Mouse (Mus musculus): ENCODE results near the gene Hist1h2af. TPM values are rescaled to one million over a fixed set of nuclear protein-coding genes. Genes with fewer than 3 reads are reported as not detected.
"Not testable (repeated sequence)": the region's sequence is repeated elsewhere in the genome, so short reads cannot be mapped to it uniquely, and the experiment has no call there.

Hist1h2af gene
- total RNA-seq, 2 experiments from 2014 or later = 512 to 538 TPM

DNA sequence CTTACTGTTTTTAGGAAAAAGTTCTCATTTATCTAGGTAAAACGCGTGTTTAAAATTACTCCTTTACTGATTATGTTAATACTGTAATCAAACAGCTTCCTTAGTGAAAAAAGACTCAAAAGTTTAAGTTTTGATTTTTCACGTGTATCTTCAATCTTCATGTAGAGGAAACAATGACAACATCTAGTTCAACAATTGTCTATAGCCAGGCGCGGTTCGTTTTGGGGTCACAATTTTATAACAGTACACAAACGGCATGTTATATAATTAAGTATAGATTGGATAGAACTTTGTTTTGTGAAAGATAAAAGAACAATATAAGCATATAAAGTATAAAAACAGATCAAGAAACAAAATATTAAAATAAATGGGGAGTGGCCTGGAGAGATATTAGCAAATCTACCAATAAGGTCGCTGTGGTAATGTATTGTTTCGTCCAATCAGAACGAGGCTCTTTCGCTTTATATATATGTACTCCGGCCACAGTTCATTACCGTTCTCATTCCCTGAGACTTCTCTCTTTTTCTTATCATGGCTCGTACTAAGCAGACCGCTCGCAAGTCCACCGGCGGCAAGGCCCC, 41.7 kb downstream of the Hist1h2af start, which contains the start of gene Hist1h3d:
Hist1h3d (plus strand) TSS at position 493 of the 581 bp plus-strand sequence.
- no peak for DNase-seq (ENCODE audit: low spot score in 2 of 2)

DNA sequence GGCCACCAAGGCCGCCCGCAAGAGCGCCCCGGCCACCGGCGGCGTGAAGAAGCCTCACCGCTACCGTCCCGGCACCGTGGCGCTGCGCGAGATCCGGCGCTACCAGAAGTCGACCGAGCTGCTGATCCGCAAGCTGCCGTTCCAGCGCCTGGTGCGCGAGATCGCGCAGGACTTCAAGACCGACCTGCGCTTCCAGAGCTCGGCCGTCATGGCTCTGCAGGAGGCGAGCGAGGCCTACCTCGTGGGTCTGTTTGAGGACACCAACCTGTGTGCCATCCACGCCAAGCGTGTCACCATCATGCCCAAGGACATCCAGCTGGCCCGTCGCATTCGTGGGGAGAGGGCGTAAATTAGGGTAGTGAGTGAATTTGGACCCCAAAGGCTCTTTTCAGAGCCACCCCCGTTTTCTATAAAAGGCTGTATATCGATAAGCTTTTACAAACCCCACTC, 42.2 kb downstream of the Hist1h2af start:
- not testable (repeated sequence) for DNase-seq (ENCODE audit: low spot score in 2 of 2)

DNA sequence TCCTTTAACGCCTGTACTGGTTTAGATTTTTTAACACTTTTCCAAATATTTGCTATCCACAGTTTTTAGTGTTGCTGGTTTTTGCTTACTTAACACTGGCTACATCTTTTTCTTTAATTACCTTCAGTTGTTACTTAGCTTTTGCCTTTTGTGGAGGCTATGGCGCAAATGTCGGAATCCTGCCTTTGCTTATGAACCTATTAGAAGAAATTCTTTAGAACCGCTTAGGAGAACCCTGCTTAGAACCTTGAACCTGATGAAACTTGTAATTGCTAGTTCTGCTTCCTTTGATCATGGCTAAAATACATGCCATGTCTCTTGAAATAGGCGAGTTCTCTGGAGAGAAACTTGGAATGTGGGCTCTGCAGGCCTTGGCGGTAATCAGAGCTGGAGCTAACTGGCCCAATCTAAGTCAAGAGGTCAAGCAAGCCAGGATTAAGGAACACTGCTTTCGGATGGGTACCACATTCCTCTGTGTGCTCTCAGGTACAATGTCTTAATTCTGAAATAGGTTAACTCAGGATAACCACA, 42.7 kb downstream of the Hist1h2af start:
- DNase-seq (ENCODE audit: low spot score in 2 of 2) = no peak

DNA sequence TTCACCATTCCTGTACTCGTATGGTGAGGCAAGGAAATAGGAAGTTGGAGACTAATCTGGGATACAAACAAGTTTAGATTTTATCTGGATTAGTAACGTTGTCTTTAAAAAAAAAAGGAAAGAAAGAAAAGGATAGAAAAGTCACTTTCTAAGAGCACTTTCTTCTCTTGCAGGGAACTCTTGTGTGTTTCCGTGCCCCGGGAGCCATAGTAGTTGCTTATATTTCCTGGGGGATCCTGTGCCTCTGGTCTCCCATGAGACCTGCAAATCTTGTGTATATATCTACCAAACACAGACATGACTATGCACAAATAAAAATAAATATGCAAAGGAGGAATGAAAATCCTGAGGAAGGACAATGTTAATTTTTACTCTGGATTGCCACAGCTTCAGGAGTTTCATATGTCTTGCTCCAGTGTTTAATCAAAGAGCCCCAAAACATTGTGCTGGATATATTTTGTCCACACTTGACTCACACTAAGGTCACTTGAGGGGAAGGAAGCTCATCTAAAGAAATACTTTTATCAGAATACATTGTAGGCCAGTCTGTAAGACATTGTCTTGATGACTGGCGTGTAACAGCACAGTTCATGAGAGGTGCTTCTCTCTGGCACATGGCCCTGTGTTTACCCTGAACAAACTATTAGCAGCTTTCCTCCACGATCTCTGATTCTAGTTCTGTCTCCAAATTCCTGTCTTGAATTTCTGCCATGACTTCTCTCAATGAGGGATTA, 43.4 kb downstream of the Hist1h2af start:
- DNase-seq (ENCODE audit: low spot score in 2 of 2) = no peak

DNA sequence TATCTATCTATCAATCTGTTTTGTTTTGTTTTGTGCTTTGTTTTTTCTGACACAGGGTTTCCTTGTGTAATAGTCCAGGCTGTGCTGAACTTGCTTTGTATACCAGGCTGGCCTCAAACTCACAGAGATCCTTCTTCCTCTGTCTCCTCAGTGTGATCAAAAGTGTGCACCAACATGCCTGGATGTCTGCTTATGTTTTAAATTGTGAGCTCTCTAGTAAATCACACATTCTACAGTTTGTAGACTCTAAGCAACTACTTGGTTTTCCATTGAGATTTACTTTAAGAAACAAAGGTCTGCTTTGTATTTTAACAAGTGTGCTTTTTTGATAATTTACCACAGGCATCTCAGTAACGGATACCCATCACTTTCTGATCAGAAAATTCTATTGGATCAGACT, 44.1 kb downstream of the Hist1h2af start:
- no peak for DNase-seq (ENCODE audit: low spot score in 2 of 2)

DNA sequence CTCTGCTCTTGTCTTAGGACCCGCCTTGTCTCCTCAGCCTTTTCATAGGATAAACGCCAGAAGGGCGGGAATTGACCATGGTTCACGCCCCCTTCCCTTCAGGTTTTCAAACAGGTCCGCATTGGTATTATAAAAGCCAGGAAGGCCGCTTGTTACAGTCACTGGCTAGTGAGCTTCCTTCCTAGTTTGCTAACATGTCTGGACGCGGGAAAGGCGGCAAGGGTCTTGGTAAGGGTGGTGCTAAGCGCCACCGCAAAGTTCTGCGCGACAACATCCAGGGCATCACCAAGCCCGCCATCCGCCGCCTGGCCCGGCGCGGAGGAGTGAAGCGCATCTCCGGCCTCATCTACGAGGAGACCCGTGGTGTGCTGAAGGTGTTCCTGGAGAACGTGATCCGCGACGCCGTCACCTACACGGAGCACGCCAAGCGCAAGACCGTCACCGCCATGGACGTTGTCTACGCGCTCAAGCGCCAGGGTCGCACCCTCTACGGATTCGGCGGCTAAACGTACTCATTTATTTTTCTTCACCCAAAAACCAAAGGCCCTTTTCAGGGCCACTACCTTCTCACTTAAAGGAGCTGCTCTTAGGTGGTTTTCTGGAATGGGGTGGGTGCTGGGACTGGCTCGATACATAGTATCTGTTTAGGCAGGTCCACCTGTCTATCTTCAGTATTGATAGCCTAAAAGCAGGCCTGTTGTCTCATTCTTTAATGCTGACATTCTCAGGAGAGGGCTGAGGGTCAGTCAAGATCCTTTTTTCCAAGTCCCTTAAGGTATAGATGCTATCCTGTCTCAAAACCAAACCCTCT, 47.9 kb downstream of the Hist1h2af start, which contains the start of gene Hist1h4d:
Hist1h4d (plus strand) TSS at position 191 of the 811 bp plus-strand sequence.
- DNase-seq (ENCODE audit: low spot score in 2 of 2) = peak; percentile 83 to 96

DNA sequence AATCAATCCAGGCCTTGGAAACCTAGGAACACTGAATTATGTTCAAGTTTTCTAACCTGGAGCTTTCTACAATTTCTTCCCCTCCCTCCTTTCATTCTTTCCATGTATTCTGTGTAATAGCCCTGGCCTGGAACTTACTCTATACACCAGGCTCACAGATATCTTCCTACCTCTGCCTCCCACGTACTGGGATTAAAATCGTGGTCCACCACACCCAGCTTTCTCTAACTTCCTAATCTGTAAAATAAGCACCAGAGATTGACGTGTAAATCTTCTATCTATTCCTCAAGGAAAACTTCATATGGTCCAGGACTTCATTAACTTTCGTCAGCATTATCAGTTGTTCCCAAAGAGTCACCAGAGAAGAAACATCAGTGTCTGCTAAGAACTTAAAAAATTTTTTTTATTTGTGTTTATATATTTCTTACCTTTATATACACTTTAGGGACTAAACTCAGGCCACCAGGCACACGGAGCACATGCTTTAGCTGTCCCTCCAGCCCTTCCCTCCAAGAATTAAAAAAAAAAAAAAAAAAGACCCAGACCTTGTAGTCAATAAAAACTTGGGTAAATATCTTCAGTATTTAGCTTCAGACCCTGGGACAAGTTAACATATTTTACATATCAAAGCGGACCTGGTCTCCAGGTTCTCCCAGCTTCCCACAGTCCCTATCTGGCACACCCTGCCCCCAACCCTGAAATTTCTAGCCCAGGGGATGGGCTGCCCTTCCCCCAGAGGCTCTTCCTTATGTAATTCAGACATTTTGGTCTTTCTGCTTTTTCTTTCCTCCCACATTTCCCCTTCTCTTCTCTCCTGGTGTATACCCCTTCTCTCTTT, 48.7 kb downstream of the Hist1h2af start:
- DNase-seq (ENCODE audit: low spot score in 2 of 2) = no peak

DNA sequence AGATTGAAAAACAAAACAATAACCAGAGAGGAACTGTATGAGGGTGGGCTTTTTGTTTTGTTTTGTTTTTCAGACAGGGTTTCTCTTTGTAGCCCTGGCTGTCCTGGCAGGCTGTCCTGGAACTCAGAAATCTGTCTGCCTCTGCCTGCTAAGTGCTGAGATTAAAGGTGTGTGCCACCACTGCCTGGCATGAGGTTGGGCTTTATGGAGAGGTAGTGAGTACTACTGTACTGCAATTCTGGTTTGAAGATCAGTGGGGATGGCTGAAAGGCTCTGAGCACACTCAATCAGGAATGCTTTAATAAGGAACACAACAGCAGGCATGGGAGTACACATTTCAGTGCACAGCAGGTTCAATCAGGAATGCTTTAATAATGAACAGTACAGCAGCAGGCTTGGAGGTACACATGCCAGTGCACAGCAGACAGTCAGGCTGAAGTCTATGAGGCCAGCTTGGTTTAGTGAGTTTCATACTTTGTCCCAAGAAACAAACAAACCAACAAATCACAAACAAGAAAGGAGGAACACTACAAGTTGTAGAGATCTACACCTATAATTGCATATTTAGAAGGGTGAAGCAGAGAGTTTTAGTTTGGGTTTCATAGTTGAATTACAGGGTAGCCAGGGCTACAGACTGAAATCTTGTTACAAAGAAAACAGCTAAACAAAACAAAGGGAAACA, 49.8 kb downstream of the Hist1h2af start:
- DNase-seq (ENCODE audit: low spot score in 2 of 2) = no peak

Small RNA genes lying within 50 kb of the gene (microRNA-seq; reads per million reads assigned to microRNA genes)
- not detected for gene Gm44297
- gene Gm44359 = not detected
- gene Gm44394 = not detected
- gene n-TStga1 = 0.79 reads per million

Other genes starting within 250 kb of the Hist1h2af start
- 10 to 100 TPM; 22.9 to 23.5 TPM for gene Zfp322a, start 164.7 kb upstream of the Hist1h2af start, total RNA-seq (2021)
- 1 to 10 TPM; 7.9 to 8.9 TPM for gene Abt1, start 110.0 kb upstream of the Hist1h2af start, total RNA-seq (2021)
- under 1 TPM; 0.20 to 0.87 TPM for gene Btn1a1, start 68.0 kb upstream of the Hist1h2af start, total RNA-seq (2021)
- gene Btn2a2, start 45.0 kb upstream of the Hist1h2af start, total RNA-seq (2021) = under 1 TPM in 1 of 2 experiments, not detected in 1; 0.17 TPM
- gene Hist1h4h, start 2.9 kb upstream of the Hist1h2af start, total RNA-seq (2021) = 1,000 to 10,000 TPM; 1,239 to 1,302 TPM
- gene Hist1h3g, start 1.5 kb downstream of the Hist1h2af start, total RNA-seq (2021) = 100 to 1,000 TPM; 144 to 196 TPM
- gene Hist1h2bh, start 9.5 kb downstream of the Hist1h2af start, total RNA-seq (2021) = 10 to 100 TPM; 29.4 to 38.7 TPM
- 100 to 1,000 TPM; 150 to 177 TPM for gene Hist1h3f, start 10.1 kb downstream of the Hist1h2af start, total RNA-seq (2021)
- 100 to 1,000 TPM; 899 to 983 TPM for gene Hist1h4f, start 17.7 kb downstream of the Hist1h2af start, total RNA-seq (2021)
- gene Hist1h1d, start 19.4 kb downstream of the Hist1h2af start, total RNA-seq (2021) = 10 to 100 TPM; 48.3 to 57.6 TPM
- 100 to 1,000 TPM; 399 to 448 TPM for gene Hist1h3e, start 28.5 kb downstream of the Hist1h2af start, total RNA-seq (2021)
- gene Hist1h2ae, start 37.3 kb downstream of the Hist1h2af start, total RNA-seq (2021) = 10 to 100 TPM; 79.7 to 95.7 TPM
- gene Hist1h2bg, start 37.5 kb downstream of the Hist1h2af start, total RNA-seq (2021) = 100 to 1,000 TPM; 627 to 705 TPM
- gene Hist1h2bf, start 40.3 kb downstream of the Hist1h2af start, total RNA-seq (2021) = 100 to 1,000 TPM; 297 to 360 TPM
- gene Hist1h2ad, start 40.5 kb downstream of the Hist1h2af start, total RNA-seq (2021) = 10 to 100 TPM; 63.5 to 64.6 TPM
- 10 to 100 TPM; 64.3 to 80.4 TPM for gene Hist1h3d, start 41.9 kb downstream of the Hist1h2af start, total RNA-seq (2021)
- gene Hist1h4d, start 47.7 kb downstream of the Hist1h2af start, total RNA-seq (2021) = 100 to 1,000 TPM; 413 to 478 TPM
- 10 to 100 TPM; 40.6 to 48.5 TPM for gene Hist1h2be, start 87.2 kb downstream of the Hist1h2af start, total RNA-seq (2021)
- gene Hist1h1e, start 88.7 kb downstream of the Hist1h2af start, total RNA-seq (2021) = 100 to 1,000 TPM; 327 to 388 TPM
- gene Hist1h2ac, start 150.0 kb downstream of the Hist1h2af start, total RNA-seq (2021) = 10 to 100 TPM; 13.0 to 15.5 TPM
- 10 to 100 TPM; 92.5 to 95.2 TPM for gene Hist1h2bc, start 150.3 kb downstream of the Hist1h2af start, total RNA-seq (2021)
- gene Hist1h1t, start 161.9 kb downstream of the Hist1h2af start, total RNA-seq (2021) = 1 to 10 TPM; 1.8 to 2.2 TPM
- gene Hist1h4c, start 164.5 kb downstream of the Hist1h2af start, total RNA-seq (2021) = 100 to 1,000 TPM; 220 to 275 TPM
- gene Hfe, start 176.9 kb downstream of the Hist1h2af start, total RNA-seq (2021) = 10 to 100 TPM; 24.4 to 26.7 TPM
- 100 to 1,000 TPM; 583 to 655 TPM for gene Hist1h1c, start 204.9 kb downstream of the Hist1h2af start, total RNA-seq (2021)
- gene Hist1h3c, start 211.7 kb downstream of the Hist1h2af start, total RNA-seq (2021) = 100 to 1,000 TPM; 224 to 252 TPM
- gene Hist1h2bb, start 212.8 kb downstream of the Hist1h2af start, total RNA-seq (2021) = 100 to 1,000 TPM; 268 to 325 TPM
- 100 to 1,000 TPM; 457 to 545 TPM for gene Hist1h2ab, start 217.2 kb downstream of the Hist1h2af start, total RNA-seq (2021)
- gene Hist1h3b, start 218.4 kb downstream of the Hist1h2af start, total RNA-seq (2021) = 100 to 1,000 TPM; 526 to 670 TPM
- gene Hist1h4b, start 223.1 kb downstream of the Hist1h2af start, total RNA-seq (2021) = 100 to 1,000 TPM; 436 to 510 TPM
- 100 to 1,000 TPM; 348 to 415 TPM for gene Hist1h4a, start 227.3 kb downstream of the Hist1h2af start, total RNA-seq (2021)
- gene Hist1h3a, start 228.5 kb downstream of the Hist1h2af start, total RNA-seq (2021) = 100 to 1,000 TPM; 459 to 527 TPM
- gene Hist1h1a, start 229.8 kb downstream of the Hist1h2af start, total RNA-seq (2021) = 100 to 1,000 TPM; 405 to 481 TPM
- under 1 TPM in 1 of 2 experiments, not detected in 1; 0.20 TPM for gene Trim38, start 236.0 kb downstream of the Hist1h2af start, total RNA-seq (2021)

Measured in adrenal gland, postnatal 4 days (tissue).